Mouse (Mus musculus) heart, postnatal 14 days (tissue): ENCODE results near the gene Slc1a1. TPM values are rescaled to one million over a fixed set of nuclear protein-coding genes. Genes with fewer than 3 reads are reported as not detected.

Source experiments
- DNase-seq, 2 experiments: peaks; one replicate each; pipeline ENCODE4 v3.0.0; 2021 to 2022
- intact Hi-C: fragments of 180-260 bp; cut with DNase I; formaldehyde crosslinking; loops from one replicate; pipeline ENCODE4 v1.15.1; 2025
- total RNA-seq, 2 experiments: library from RNA; stranded (reverse); gene quantifications; 2 replicates each; pipeline ENCODE4 v1.2.3; 2021

Slc1a1 gene
- total RNA-seq, 2 experiments from 2014 or later = 0.55 to 0.73 TPM

DNA sequence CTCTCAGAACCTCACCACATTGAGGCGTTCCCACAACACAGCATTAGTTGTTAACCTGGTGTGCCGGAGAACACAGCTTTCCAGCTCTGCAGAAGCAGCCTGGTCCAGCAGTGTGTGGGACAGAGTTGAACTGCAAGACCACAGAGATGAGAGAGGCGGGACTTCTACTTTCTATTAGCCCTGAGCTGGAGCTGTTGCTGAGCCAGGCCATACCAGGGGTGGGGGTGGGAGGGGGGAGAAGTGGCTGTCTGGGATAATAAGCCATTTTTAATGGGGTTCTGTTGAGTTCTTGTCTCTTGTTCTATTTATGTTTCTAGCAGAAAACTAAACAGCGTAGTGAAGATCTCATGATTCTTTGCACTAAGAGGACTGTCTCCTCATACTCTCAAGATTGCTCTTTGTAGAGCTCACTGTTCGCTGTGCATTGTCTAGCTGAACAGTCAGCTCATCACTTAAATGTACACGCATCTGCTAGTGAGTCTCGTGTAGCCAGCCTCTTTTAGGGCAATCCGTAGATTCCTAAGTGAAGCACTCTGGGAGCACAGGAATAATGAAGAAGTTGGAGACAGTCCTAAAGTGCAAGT is 68.8 kb downstream of the Slc1a1 start:
- intact Hi-C loops = no loop called here
- no peak for DNase-seq

DNA sequence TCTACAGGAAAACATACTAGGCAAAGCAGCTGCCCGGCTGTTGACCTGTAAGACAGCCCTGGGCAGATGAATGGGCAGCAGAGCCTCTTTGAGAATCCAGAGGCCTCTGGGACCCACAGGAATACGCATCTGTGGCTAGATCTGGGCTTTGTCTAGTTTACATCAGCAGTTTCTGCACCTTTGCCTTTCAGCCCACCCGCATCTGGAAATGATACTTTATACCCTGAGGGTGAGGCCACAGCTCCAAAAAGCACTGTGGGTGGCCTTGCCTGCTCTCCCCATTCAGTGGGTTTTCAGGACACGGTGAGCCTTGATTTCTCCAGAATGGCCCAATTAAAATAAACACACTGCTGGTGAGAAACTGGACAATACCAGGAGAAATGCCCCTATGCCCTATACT is 73.3 kb downstream of the Slc1a1 start:
- intact Hi-C loops = no loop called here
- DNase-seq = no peak

DNA sequence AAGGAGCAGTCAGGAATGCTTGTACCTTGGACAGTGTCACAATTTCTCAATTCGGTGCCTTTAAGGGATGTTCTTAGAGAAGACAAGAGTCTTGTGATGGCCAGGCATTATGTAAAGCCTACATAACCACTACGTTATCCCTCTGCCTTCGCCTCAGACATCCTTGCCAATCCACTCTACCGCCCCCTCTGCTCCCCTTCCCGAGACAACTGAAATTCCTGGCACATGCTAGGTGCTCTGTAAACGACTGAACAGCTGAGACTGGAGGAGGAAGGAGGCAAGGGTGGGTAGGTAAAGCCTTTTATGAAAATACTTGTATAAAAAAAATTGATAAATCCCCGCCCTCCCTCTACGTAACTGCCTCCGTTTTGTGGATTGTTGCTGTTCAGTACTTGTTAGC is 73.8 kb downstream of the Slc1a1 start:
- intact Hi-C loops = no loop called here
- DNase-seq = no peak

DNA sequence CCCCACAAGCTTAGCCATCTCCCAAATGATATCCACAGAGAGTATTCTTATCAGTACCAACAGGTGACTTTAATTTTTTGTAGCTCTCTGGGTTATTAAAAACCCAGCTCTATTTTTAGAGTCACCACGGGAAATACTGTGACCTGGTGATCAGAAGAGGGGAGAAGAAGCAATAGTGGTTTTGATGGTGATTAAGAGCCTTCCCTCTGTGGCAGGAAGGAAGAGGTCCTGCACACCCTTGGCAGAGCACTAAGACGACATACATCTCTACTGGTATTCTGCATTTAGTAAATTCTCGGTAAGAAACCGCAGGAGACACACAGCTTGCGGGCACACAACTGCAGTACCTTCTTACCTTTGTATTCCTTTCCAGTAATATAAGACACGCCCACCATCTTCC is 79.7 kb downstream of the Slc1a1 start:
- intact Hi-C loops = no loop called here
- no peak for DNase-seq

DNA sequence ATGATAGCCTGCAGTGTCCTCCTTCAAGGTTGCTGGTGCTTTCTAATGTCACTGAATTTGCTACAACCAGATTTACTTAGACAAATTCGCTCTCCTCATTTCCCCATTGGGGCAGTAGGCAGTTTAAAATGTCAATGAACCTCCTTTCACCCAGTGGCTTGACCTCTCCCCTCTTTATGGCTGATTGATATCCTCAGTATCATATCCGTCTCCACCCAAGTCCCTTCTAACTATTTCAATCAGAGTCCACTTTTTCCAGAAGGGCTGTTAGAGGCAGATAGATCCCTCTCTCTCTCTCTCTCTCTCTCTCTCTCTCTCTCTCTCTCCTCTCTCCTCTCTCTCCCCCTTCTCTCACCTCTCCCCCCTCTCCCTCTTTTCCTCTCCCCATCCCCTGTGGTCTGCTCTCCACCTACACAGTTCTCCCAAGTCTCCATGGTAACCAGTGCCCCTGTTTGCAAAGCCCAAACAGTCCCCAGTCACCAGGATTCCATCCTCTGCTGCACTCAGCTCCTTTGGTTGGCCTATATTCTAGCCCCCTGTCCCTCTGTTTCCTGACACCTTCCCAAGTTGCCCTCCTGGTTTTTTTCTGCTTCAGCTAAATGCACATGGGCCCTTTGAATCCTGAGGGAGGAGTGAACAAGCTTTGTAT is 80.9 kb downstream of the Slc1a1 start:
- DNase-seq = no peak
- intact Hi-C loops = no loop called here

DNA sequence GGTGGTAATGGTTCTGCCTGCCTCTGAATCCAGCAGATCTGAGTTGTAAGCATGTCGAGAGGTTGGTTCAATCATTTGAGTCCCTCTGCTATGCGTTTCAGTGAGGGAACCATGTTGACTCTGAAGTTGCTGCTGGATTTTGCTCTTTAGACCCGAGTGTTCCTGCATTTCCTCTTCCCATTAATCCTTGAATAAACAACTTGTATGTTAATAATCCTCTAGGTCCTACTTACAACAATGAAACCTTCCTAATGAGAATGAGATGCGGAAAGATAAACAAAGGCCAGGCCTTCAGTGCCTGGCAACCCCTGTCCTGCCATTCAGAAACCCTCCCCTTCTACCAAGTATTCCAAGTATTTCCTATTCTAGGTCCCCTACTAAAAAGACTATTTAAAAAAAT is 81.6 kb downstream of the Slc1a1 start:
- intact Hi-C loops = no loop called here
- no peak for DNase-seq

DNA sequence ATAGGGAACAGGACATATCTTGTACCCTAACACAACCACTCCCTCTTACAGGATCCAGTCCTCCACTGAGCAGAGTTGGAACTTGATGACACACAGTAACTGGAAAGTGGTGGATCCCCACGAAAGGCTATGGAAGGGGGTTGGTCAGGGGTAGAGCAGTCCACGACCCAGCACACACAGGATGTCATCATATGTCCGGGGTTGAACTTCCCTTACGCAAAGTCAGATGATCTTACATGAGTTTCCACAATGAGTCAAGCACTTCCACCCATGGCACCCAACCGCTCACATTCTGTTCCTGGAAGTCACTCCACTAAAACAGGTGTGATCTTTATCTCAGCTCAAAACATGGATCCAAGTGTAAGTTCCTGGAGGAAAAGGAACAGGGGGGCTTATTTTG is 83.0 kb downstream of the Slc1a1 start:
- intact Hi-C loops = no loop called here
- no peak for DNase-seq

DNA sequence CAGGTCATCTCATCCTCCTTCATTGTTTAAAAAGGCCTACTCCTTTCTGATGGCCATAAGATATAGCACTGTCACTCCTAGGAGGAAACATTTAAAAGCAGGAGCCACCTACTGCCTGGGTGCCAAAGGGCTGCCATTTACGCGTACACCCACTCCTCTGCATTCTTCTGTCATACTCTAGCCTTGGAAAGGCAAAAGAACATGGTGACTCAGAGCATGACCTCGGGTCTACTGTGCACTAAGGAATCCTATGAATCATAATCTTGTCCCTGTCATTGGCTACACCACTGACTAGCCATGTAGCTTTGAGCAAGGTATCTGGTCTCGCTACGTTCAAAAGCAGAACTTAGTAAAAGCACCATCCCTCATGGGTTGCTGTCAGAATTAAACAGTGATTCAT is 91.5 kb downstream of the Slc1a1 start:
- no peak for DNase-seq
- intact Hi-C loops = no loop called here

DNA sequence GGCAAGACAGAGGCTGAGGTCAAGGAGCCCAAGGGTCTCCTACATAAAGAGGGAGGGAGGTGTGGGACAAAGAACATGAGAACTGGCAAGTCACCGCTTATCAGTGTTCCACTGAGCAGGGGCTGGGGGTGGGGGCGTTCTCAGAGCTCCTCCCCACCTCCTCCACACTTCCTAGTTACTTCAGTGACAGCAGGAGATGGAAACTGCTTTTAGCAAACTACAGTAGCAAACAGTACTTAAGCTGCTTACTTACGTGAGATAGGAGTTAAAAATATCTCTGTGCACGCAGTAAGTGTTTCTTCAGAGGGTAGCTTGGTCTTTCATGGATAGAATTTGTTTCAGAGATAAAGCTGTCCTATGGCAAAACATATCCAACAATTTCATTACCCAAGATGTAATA is 92.5 kb downstream of the Slc1a1 start:
- no peak for DNase-seq
- intact Hi-C loops = no loop called here

DNA sequence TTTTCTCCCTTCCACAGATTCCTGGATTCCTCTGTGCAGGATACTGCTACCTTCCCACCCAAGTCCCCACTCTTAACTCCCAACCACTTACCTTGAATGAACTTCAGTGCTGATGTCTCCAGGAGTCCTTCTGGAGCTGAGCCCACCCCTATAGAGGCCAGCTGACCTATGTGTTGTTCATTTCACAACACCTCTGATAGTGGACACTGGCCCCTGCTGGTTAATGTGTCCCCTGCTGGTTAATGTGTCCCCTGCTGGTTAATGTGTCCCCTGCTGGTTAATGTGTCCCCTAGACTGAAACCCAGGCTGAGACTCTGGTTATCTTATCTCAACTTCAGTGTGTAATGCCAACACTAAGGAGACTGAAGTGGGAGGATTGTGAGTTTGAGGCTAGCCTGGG is 94.2 kb downstream of the Slc1a1 start:
- no peak for DNase-seq
- intact Hi-C loops = no loop called here

DNA sequence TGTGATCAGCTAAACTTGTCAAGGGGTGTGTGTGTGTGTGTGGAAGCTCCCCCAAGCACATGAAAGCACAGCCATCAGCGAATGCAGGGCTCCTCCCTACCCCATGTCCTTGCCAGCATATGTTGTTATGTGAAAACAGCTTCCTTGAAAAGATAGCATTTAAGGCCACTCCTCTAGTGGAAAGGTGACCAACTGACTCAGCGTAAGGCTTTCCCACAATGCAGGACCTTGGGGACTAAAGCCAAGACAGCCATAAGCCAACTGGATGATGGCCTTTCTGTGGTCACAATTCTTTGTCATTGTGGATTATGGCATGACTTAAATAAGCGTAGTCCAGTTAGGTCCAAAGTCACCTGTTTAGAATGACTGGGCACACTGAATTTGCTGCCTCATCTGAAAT is 100.0 kb downstream of the Slc1a1 start:
- DNase-seq = no peak
- intact Hi-C loops = no loop called here

DNA sequence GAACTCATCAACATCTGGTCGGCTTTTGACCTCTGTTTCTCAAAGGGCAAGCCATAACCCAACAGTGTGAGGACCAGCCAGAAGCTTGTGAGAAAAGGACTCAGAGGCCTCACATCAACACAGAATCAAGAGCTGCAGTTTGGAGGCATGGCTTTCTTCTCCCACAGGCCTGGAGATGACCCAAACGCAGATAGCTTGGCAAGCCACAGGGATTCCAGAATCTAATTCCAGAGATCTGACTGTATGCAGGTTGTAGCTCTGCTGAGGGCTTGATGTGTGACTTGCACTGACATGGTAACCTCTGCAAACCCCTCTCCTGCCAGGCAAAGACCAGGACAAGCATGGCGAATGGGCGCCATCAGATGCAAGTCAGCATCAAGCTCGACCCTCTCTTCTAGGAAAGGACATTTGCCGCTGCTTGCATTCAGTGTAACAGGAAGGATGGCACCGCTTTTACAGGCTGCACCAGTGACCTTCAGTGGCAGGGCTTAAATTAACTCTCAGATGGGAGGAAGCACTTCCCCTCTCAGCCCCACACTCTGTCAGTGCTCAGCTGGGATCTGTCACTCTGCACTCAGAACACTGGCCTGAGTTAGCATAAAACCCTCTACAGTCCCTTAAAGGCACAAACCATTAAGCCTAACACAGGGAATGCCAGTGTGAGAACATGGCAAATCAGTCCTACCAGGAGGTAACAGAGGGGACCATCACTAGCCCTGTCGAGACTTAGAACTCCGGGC is 105.5 kb downstream of the Slc1a1 start:
- intact Hi-C loops = no loop called here
- DNase-seq = peak; percentile 15 to 65

DNA sequence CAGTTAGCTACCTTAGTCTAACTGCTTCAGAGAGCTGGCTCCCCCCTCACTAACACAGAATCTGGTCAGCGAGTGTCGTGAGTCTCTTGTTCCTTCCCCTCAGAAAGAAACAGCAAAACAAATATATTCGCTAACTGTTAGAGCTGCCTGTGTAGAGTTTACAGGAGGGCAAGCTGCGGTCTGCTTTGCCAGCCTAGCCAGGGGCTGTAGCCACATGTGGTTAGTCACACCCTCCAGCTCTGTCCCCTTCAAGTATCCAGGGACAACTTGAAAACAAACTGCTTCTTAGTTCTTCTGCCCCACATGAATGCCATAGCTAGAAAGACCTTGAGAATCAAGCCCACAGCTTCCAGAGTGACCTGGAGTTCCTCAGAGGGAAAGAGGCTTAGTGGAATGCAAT is 106.4 kb downstream of the Slc1a1 start:
- intact Hi-C loops = no loop called here
- DNase-seq = no peak

DNA sequence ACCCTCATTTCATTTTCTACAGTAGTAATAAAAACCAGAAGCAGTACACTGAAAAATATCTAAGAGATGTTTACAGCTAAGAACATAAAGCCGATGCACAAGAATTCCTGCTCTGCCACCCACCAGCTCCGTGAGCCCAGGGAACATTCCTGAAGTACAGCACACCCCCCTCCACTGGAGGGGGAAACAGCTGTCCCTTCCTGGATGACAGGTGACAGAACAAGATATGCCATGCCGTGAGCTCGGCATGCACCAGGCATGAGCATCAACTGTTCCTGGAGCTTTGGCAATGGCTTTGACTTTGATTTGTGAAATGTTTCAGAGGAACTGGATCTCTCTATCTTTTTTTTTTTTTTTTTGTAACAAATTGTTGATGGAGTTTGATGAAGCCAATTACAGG is 111.9 kb downstream of the Slc1a1 start:
- intact Hi-C loops = no loop called here
- no peak for DNase-seq

DNA sequence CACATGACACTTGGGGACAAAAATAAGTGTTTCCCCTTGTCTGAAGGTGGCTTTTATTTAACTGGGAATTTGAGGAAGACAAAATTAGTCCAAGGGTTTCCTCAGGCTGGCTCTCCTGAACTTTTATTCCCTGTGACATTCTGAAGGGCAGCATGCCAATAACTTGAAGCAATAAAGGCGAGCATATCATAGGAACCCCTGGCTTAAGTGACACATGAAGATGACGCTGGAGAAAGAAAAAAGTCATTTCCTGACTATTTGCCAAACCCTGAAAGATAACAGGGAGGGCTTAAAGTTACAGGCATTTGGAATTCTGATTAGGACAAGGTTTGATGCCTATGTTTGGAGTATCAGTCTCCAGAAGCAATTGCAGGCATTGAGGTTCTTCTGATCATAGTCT is 112.5 kb downstream of the Slc1a1 start:
- DNase-seq = no peak
- intact Hi-C loops = no loop called here

DNA sequence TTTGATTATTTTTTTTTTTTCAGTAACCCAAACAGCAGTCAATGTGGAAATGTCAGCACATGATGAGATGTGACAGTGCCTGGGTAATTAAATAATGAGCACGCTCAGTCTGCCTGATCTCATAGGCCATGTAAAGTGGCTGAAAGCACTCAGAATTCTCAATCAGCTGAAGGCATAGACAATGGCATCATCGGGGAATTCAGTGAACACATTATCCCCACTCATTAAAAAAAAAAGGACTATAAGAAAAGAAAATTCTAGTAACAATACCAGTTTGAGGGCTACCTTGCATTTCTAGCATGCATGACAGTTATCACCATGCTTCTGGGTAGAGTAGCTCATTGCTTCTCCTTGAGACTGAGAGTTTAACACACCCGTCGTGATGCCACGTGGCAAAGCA is 116.4 kb downstream of the Slc1a1 start:
- no peak for DNase-seq
- intact Hi-C loops = no loop called here

DNA sequence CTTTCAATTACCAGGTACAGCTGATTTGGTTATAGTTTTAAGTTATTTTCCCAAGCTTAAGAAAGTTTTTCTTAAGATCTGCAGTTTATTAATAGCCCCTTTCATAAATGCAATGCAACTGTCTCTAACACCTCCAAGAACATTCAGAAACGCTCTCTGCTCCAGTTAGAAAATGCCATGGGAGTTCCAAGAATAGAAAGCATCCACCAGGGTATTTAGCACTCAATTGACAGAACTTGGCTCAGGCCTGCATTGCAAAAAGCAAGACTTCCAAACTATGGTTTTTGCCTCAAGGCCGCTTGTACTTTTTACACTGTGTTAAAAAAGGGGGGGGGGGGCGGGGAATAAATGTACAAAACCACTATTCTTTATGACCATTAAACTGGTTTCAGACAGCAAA is 128.3 kb downstream of the Slc1a1 start:
- intact Hi-C loops = no loop called here
- no peak for DNase-seq

DNA sequence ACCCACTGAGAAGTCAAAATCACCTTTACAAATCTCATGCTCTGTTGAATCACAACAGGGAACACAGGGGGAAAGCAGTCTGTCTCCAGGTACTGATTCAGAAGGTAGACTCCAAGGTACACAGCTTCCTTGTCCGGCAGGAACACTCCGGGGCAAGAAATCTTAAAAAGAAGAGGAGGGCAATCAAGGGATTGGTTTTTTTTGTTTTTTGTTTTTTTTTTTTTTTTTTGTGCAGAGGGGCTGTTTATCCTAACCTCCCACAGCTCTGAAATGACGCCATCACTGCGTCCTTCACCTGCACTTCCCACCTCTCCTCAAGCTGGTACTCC is 128.6 kb downstream of the Slc1a1 start:
- DNase-seq = no peak
- intact Hi-C loops = no loop called here
